Mouse (Mus musculus) c-Kit-positive CD71-positive TER-119-positive erythroid progenitor cells, embryonic 14.5 days (primary cell): ENCODE measurements around the gene Wdr19.
A peak's percentile ranks its signal among the peaks of the same experiment; 100 is the strongest.
"Not testable (repeated sequence)": the region's sequence is repeated elsewhere in the genome, so short reads cannot be mapped to it uniquely, and the experiment has no call there.

Source experiments
- DNase-seq: peaks from one replicate; pipeline ENCODE4 v3.0.0-alpha.2; 2013; ENCODE audit warnings: low spot score

The Wdr19 gene

GRCm38 (mm10) chr5:65194441-65194840 lies 5.1 kb upstream of the Wdr19 start:
- DNase-seq: no peak

DNA sequence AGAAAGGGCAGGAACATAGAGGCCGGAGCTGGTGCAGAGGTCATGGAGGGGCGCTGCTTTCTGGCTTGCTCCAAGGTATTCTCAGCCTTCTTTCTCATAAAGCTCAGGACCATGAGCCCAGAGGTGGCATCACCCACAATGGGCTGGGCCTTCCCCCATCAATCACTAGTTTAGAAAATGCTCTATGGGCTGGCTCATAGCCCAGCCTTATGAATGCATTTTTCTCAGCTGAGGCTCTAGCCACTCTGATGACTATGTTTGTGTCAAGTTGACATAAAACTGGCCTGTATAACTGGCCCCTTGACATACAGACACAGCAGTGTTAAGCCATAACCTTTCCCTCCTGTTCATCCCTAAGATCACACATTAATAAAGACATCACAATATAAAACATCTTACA lies 5.2 kb downstream of the Wdr19 start:
- no peak for DNase-seq

DNA sequence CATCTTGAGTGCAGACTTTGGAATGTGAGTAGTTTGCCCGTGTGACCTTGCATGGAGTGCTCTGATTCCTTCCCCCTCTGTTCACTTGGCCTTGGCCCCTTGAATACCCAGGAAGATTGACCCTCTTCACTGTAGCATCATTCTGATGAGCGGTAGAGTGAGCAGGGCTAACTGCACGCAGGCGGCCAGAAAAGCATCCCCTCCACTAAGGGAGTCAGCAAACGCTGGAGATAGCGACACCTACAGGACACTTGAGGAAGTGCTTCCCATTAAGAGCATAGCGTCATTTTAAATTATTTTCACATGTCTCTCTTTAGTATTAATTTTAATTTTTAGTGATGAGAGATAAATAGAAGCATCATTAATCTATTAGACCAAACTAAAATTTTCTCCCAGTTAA lies 13.8 kb downstream of the Wdr19 start:
- no peak for DNase-seq

- DNase-seq: no peak
These were observed 18.1 kb downstream of the Wdr19 start for GRCm38 (mm10) chr5:65217305-65218269.

- no peak for DNase-seq
These were observed 21.5 kb downstream of the Wdr19 start for GRCm38 (mm10) chr5:65221037-65221436.

DNA sequence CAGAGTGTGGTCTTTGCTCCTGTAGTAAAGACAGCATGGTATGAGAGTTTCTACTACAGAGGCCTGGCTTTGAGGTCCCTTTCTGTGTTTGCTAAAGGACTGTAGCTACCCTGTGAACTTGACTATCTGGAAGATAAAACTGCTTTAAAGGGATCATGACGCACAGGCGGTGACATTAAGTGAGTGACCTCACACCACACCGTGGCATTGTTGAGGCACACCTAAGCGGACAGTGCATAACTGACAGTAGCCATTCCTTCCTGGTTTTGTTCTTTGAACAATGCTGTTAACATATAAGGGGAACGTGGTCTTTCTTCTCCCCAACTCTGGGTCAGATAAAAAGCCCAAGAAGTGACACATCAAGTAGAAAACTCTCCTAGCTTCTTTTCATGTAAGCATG lies 24.6 kb downstream of the Wdr19 start:
- no peak for DNase-seq

GRCm38 (mm10) chr5:65231289-65232003 lies 31.9 kb downstream of the Wdr19 start:
- no peak for DNase-seq

GRCm38 (mm10) chr5:65242740-65243139 lies 43.2 kb downstream of the Wdr19 start:
- peak; percentile 47 for DNase-seq

GRCm38 (mm10) chr5:65247296-65247695 lies 47.8 kb downstream of the Wdr19 start:
- DNase-seq: no peak

DNA sequence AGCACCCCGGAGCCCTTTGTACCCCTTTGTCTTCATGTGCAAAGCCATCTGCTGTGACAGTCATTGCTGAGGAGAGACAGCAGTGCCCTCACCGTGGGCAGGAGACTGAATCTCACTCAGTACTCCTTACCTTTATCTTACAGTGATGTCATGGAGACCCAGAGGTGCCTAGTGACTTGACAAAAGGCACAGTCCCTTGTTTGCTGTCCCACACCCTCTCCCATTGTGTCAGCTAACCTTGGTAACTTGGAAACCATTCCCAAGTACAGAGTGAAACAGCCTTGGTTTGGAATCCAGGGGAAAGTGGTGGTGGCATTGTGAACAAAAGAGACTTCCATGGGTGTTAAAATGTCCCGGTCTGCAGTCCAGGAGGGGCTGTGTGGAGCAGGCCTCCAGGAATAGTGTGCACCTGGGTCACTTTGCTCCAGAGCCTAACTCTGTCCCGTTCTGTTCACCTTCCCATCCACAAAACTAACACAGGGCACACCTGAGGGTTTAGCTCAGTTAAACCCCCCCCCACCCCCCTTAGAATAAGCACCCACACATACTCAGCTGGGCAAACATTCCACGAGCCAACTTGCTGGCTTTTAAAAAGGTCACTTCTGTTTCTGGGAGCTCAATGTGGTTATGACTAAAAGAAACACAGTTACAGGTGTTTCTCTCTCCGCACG lies 50.8 kb downstream of the Wdr19 start:
- DNase-seq: no peak

DNA sequence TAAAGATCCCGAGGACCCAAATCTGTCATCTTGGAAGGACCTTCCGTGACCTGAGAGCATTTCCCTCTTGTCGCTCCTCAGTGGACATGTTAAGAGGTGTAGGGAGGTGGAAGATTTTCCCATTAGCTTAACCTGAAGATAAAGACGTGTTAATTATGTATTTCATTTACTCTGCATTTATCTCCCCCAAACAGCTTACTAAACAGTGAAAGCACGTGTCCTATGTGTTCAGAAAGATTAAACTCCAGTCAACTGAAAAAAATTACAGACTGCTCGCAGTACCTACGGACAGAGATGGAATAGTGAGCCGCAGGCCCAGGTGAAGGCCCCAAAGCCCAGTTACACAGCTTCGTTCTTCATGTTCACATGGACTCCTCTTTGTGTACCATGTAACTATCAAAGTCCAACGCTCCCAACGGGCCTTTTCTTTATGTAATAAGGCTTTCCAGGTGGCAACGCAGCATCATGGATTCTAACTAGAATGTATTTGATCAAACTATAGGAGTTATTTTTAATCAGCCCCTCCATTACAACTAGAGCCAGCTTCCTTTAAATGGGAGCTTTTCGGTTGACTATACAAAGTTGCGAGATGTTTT lies 58.5 kb downstream of the Wdr19 start:
- peak; percentile 29 for DNase-seq

DNA sequence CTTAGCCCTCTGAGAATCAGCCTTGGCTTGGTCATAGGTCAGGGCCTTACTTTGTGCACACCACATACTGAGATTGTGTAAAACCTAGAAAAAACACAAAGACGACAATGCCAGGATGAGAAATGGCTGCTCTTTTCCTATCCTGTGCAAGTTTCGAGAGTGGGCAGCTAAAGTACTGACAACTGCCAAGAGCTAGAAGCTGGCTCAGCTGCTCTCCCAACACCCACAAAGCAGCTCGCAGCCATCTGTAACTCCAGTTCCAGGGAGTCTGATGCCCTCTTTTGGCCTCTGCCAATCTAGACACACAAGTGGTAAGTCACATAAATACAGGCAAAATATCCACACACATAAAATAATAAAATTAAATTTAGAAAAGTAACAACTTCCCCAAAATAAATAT lies 74.5 kb downstream of the Wdr19 start:
- no peak for DNase-seq

- no peak for DNase-seq
These were observed 79.7 kb downstream of the Wdr19 start for GRCm38 (mm10) chr5:65279133-65279651.

DNA sequence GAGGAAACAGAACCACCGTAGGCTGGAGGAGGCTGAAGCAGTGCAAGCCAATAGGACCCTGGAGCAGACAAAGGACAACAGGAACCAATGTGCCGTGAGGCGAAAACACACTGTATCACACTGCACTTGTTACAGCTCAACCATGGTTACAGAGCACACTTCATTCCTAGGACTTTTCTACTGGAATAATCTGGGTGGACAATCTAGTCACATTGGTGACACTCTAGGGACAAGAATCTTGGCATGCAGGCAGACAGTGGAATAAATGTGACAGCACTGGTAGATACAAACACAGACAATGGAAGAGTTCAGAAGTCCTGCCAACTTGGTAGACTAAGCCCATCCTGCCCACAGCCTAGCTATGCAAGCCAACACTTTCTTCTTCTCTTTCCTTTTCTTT lies 81.7 kb downstream of the Wdr19 start:
- no peak for DNase-seq

DNA sequence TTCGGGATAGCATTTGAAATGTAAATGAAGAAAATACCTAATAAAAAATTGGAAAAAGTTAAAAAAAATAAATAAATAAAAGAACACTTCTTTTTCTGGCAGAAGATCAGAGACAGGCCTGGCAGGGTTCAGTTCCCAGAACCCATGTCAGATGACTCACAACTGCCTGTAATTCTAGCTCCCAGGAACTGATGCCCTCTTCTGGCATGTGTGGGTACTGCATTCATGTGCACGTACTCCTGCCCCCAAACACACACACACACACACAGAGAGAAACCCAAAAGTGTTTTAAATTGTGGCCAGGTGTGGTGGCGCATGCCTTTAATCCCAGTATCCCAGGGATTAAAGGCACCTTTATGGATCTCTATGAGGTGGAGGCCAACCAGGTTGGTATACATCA lies 84.7 kb downstream of the Wdr19 start:
- DNase-seq: peak; percentile 54

DNA sequence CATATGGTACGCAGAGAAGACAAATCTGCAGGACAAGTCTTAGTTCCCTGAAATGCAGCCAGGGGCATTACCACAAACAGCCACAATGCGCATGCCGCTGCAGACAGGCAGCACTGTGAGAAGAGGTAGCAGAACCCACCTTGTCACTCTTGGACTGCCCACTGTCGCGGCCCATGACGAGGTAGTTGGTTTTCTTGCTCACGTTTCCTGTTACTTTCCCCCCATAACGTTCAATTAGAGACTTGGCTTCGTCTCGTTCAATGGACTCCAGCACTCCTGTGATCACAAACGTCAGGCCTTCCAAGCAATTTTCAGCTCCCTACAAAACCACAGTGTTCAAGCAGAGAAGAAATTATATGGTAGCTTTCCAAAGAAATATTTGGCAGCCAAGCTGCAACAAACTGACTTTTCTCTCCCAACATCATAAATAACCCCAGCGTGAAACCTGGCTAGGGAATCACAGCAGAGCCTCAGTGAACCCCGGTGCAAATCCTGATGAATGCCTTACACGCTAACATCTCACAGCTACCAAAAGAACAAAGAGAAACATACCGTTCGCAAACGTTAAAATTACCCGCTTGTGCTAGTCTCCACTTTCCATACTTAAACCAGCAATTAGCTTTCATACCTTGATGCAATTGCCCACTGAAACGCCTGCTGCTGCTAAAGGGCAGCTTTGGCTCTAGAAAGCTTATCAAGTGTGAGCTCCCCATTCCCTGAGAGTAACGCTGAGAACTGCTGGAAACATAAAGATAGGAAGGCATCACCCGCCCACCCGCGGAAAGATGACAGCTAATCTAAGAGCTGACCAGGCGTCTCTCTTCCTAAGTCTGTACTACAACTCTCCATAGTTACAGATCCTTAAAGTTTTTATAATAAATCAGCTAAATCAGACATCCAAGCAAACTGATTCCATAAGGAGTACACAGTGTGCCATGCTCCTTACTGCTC lies 88.5 kb downstream of the Wdr19 start:
- peak; percentile 48 for DNase-seq

DNA sequence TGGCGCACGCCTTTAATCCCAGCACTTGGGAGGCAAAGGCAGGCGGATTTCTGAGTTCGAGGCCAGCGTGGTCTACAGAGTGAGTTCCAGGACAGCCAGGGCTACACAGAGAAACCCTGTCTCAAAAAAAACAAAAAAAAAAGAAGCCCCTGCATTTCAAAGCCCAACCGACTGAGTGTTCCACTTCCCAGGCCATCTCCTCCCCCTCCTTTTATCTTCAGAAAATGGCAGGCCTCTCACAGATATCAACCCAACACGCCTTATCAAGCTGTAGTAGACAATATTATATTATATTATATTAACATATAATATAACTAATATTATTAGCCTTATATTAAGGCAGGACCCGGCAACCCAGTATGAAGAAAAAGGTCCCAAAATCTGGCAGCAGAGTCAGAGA lies 89.5 kb downstream of the Wdr19 start:
- not testable (repeated sequence) for DNase-seq

- DNase-seq: no peak
These were observed 94.1 kb downstream of the Wdr19 start for GRCm38 (mm10) chr5:65293627-65294026.

DNA sequence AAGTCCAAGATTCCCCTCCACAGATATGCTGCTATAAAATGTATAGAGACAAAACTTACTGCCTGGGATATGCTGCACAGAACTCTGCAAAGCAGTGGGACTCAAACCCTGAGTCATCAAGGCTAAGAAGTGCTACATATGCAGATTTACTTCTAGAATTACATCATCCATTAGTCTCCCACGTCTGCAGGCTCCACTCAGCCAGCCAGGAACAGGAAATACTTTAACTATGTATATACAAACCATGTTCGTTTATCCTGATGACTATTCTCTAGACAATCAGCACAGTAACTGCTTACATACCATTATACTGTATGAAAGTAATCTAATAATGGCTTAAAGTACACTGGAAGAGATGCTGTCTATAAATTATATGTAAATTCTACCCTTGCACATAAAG lies 94.8 kb downstream of the Wdr19 start:
- DNase-seq: no peak

- peak; percentile 37 for DNase-seq
These were observed 98.9 kb downstream of the Wdr19 start for GRCm38 (mm10) chr5:65298167-65298950.
